Comparison of ENCODE assay signal across 12 mouse cellular contexts in the genomic region with DNA sequence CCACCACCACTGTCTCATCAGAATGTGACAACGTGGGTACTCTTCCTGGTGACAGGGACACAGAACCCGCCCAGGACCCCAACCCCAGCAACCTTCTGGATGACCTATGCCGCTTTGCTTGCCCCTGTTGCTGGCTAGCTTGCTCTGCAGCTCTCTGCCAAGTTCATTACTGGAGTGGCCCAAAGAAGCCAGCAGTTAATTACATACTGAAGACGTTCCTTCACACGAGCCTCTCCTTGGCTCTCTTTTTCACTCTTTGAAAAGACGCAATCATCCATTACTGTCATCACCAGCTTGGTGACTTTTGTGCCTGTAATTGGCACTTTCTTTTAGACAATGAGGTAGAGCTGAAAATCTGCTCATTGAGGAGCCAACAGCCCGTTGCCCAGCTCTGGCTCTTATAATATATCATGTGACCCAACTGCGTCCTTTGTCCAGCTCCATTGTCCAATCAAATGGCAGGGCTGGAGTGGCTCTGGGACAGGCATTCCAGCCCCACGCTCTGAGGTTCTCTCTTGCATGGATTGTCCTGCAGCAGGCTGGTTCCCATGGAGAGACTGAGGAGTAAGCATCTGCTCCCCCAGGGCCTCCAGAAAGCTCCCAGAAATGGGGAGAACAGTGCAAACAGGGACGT.
DNase-seq lines count a peak whose midpoint lies in the region; ATAC-seq lines count a peak whose summit lies in the region.
"Had no signal": no experiment of that assay in that cellular context is flagged by ENCODE, and none has a peak within 500 bp of the region (broad histone marks: within the 10 kb centered on the region; RNA-seq: fewer than 3 reads in every experiment).

No protein-coding gene starts in this region.

- WGBS in midbrain, embryonic 11.5 days = 81% methylated on average over 10 of the region's 10 CpGs
- 81% methylated on average over 10 of the region's 10 CpGs for WGBS in midbrain, embryonic 10.5 days
- WGBS in forebrain, embryonic 15.5 days = 37% methylated on average over 10 of the region's 10 CpGs

- no peaks in the 10 kb centered on the region for H3K4me1 ChIP-seq in midbrain, embryonic 11.5 days (ENCODE audit: control insufficient read depth, insufficient read depth, low read length)
- H3K4me1 ChIP-seq in midbrain, embryonic 10.5 days = peaks cover 7% of the 10 kb centered on the region; the same call in 1 of the 2 replicates
- H3K4me1 ChIP-seq in forebrain, embryonic 15.5 days = peaks cover 7% of the 10 kb centered on the region; the same call in 1 of the 2 replicates
- H3K4me1 ChIP-seq: intestine, embryonic 15.5 days had no signal

- no peak overlapping the region for H3K4me3 ChIP-seq in midbrain, embryonic 11.5 days (ENCODE audit: low read depth, low read length)
- no peak overlapping the region for H3K4me3 ChIP-seq in midbrain, embryonic 10.5 days
- H3K4me3 ChIP-seq in forebrain, embryonic 15.5 days = no peak overlapping the region
- H3K4me3 ChIP-seq: intestine, embryonic 15.5 days had no signal

- no peaks in the 10 kb centered on the region for H3K27me3 ChIP-seq in midbrain, embryonic 11.5 days (ENCODE audit: control insufficient read depth, insufficient read depth, low read length)
- H3K27me3 ChIP-seq in midbrain, embryonic 10.5 days (ENCODE audit: low read depth, poor library complexity, severe bottlenecking) = no peaks in the 10 kb centered on the region
- H3K27me3 ChIP-seq in forebrain, embryonic 15.5 days = no peaks in the 10 kb centered on the region
- H3K27me3 ChIP-seq: intestine, embryonic 15.5 days had no signal

- no peaks in the 10 kb centered on the region for H3K36me3 ChIP-seq in midbrain, embryonic 11.5 days (ENCODE audit: control insufficient read depth, insufficient read depth, low read length)
- H3K36me3 ChIP-seq in midbrain, embryonic 10.5 days = no peaks in the 10 kb centered on the region
- H3K36me3 ChIP-seq in forebrain, embryonic 15.5 days = no peaks in the 10 kb centered on the region
- H3K36me3 ChIP-seq: intestine, embryonic 15.5 days had no signal

- H3K27ac ChIP-seq in midbrain, embryonic 11.5 days (ENCODE audit: low read depth, low read length) = no peak overlapping the region
- H3K27ac ChIP-seq in midbrain, embryonic 10.5 days (replicated peaks) = no peak overlapping the region
- H3K27ac ChIP-seq in forebrain, embryonic 15.5 days (replicated peaks) = no peak overlapping the region
- H3K27ac ChIP-seq: intestine, embryonic 15.5 days; liver, embryonic 14.5 days had no signal

- H3K4me2 ChIP-seq in midbrain, embryonic 11.5 days = no peak overlapping the region
- no peak overlapping the region for H3K4me2 ChIP-seq in forebrain, embryonic 15.5 days (replicated peaks)
- H3K4me2 ChIP-seq: intestine, embryonic 15.5 days had no signal

- H3K9me3 ChIP-seq in midbrain, embryonic 11.5 days (ENCODE audit: control insufficient read depth, low read length) = no peaks in the 10 kb centered on the region
- no peaks in the 10 kb centered on the region for H3K9me3 ChIP-seq in midbrain, embryonic 10.5 days (replicated peaks)
- H3K9me3 ChIP-seq in forebrain, embryonic 15.5 days = no peaks in the 10 kb centered on the region
- H3K9me3 ChIP-seq: intestine, embryonic 15.5 days had no signal

- ATAC-seq in midbrain, embryonic 11.5 days (ENCODE audit: low FRiP score) = no peak
- ATAC-seq in forebrain, embryonic 15.5 days (replicated peaks) = peak; percentile 42
- ATAC-seq: intestine, embryonic 15.5 days had no signal

- peak; percentile 24 for DNase-seq in cerebellum, adult 11-12 months
- no peak for DNase-seq in cerebellum, postnatal 36 days
- peak; percentile 73 for DNase-seq in midbrain, embryonic 11.5 days (ENCODE audit: low spot score, missing footprints)
- no peak for DNase-seq in midbrain, embryonic 10.5 days (ENCODE audit: low spot score)
- peak; percentile 37 to 52 for DNase-seq in layer of hippocampus, postnatal 14 days (ENCODE audit: low spot score in 2 of 2)
- DNase-seq in gastrocnemius, adult 18-20 months (ENCODE audit: low spot score) = no peak
- no peak for DNase-seq in heart, adult 18-20 months
- DNase-seq: gastrocnemius, postnatal 36 days; kidney, postnatal 25 days had no signal

- no peak overlapping the region for H3K9ac ChIP-seq in midbrain, embryonic 11.5 days (ENCODE audit: low read length)
- no peak overlapping the region for H3K9ac ChIP-seq in forebrain, embryonic 15.5 days (replicated peaks)
- H3K9ac ChIP-seq: intestine, embryonic 15.5 days; liver, embryonic 14.5 days had no signal

Comparison
In these comparisons a context has a peak if more than half of its experiments do, and no peak if none do; other contexts are left out.
1. DNase-seq: peak in cerebellum, adult 11-12 months (single experiment), midbrain, embryonic 11.5 days (single experiment) and layer of hippocampus, postnatal 14 days (2 of 2); none in cerebellum, postnatal 36 days (0 of 2), midbrain, embryonic 10.5 days (single experiment), gastrocnemius, adult 18-20 months (single experiment) and heart, adult 18-20 months (0 of 2).